Mouse (Mus musculus) kidney, adult 2 months (tissue): Measurements from ENCODE around the gene Inpp5k.

Experiments used
- CTCF ChIP-seq: fragments of 200-500 bp; conservative IDR thresholded peaks from 2 replicates; pipeline ENCODE4 v1.5.1; 2011; ENCODE audit warnings: low read depth, mild to moderate bottlenecking, control low read depth, low read length, moderate library complexity, mixed read lengths; ENCODE audit not compliant: insufficient read depth, insufficient read length
- POLR2A ChIP-seq: fragments of 200-500 bp; IDR thresholded peaks from one replicate; pipeline ENCODE4 v1.6.1; 2011; ENCODE audit warnings: low read depth, low read length, control low read depth

DNA sequence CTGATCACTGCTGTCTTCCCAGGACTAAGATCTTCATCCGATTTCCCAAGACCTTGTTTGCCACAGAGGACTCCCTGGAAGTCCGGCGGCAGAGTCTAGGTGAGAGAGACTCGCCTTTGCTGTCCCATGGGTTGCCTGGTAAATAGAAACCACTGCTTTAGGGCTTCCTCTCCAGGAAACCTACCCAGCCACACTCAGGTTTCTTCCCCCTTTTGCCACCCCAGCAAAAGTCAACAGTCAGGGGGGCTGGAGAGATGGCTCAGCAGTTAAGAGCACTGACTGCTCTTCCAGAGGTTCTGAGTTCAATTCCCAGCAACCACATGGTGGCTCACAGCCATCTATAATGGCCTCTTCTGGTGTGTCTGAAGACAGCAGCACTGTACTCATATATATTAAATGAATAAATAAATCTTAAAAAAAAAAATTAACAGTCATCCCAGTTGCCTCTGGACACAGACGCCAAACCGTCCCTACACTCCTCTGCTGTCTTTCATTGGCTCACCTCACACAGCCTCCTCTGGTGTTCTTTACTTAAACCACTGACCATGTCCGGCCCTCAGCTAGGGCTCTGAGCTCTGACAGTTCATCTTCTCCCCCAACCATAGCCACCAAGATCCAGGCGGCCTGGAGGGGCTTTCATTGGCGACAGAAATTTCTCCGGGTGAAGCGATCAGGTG, 38.5 kb downstream of the Inpp5k start:
- TF ChIP-seq CTCF (no peak), POLR2A (no peak)
